Mouse (Mus musculus): ENCODE results near the gene Ppp6c.
"Not testable (repeated sequence)": the region's sequence is repeated elsewhere in the genome, so short reads cannot be mapped to it uniquely, and the experiment has no call there.

GRCm38 (mm10) chr2:39252275-39252674 lies 26.0 kb upstream of the Ppp6c start:
- TF ChIP-seq CTCF (conservative IDR thresholded peaks at IDR 0.05; ENCODE audit: insufficient read depth, insufficient read length, low read depth, low read length); POLR2A (IDR thresholded peaks at IDR 0.05; ENCODE audit: low read depth, low read length): not testable (repeated sequence)

Data from kidney, adult 2 months (tissue).